Mouse (Mus musculus) intestine, postnatal 0 days (tissue): ENCODE measurements around the gene Paxx. TPM values are rescaled to one million over a fixed set of nuclear protein-coding genes. Genes with fewer than 3 reads are reported as not detected.

Experiments used
- ATAC-seq: fragments of 200-750 bp; cut with Nextera tagmentation; 2 replicates; pipeline ENCODE4 v1.8.0; 2017; ENCODE audit warnings: mild to moderate bottlenecking, moderate TSS enrichment, moderate library complexity
- H3K27ac ChIP-seq: fragments of 300-500 bp; sonication (generic); 2 replicates; pipeline ENCODE4 v1.5.1; 2014; ENCODE audit warnings: mild to moderate bottlenecking, low read depth, low read length, moderate library complexity
- H3K27me3 ChIP-seq: fragments of 300-500 bp; sonication (generic); replicated peaks from 2 replicates; pipeline ENCODE4 v1.6.1; 2014; ENCODE audit warnings: low read length, mixed read lengths; ENCODE audit not compliant: control insufficient read depth, insufficient read depth
- H3K36me3 ChIP-seq: fragments of 300-500 bp; sonication (generic); 2 replicates; pipeline ENCODE4 v1.6.1; 2014; ENCODE audit warnings: mild to moderate bottlenecking, moderate library complexity; ENCODE audit not compliant: control insufficient read depth, insufficient read depth
- H3K4me1 ChIP-seq: fragments of 300-500 bp; sonication (generic); replicated peaks from 2 replicates; pipeline ENCODE4 v1.6.1; 2014; ENCODE audit warnings: antibody characterized with exemption, low read length, mixed read lengths; ENCODE audit not compliant: control insufficient read depth, insufficient read depth
- H3K4me2 ChIP-seq: fragments of 300-500 bp; sonication (generic); replicated peaks from 2 replicates; pipeline ENCODE4 v1.6.1; 2014; ENCODE audit warnings: low read depth, mild to moderate bottlenecking, moderate library complexity
- H3K4me3 ChIP-seq: fragments of 300-500 bp; sonication (generic); 2 replicates; pipeline ENCODE4 v1.5.1; 2014; ENCODE audit warnings: low read depth, low read length
- H3K9ac ChIP-seq: fragments of 300-500 bp; sonication (generic); 2 replicates; pipeline ENCODE4 v1.6.1; 2014; ENCODE audit warnings: mild to moderate bottlenecking, low read depth, low read length
- H3K9me3 ChIP-seq: fragments of 300-500 bp; sonication (generic); 2 replicates; pipeline ENCODE4 v1.6.1; 2016; ENCODE audit warnings: mixed run types; ENCODE audit not compliant: control insufficient read depth
- CTCF ChIP-seq: sonication (generic); IDR thresholded peaks from 2 replicates; pipeline ENCODE4 v1.5.1; 2016; ENCODE audit warnings: low read depth, mild to moderate bottlenecking, control low read depth, antibody characterized with exemption, moderate library complexity
- WGBS: fragments of 180-500 bp; shearing (Covaris S2); extraction: QIAGEN DNeasy Blood & Tissue Kit; methylation state at CpG from one replicate; pipeline ENCODE4 v1.1.7; 2014; 5-methylcytosine and 5-hydroxymethylcytosine counted together
- polyA plus RNA-seq: library from polyadenylated mRNA; unstranded; fragments of >200 nt; fragmentation: Nextera tagmentation; extraction: Ambion mirVana; gene quantifications from 2 replicates; pipeline ENCODE4 v1.2.1, GENCODE M21; 2015

Gene Paxx
- polyA plus RNA-seq, 1 experiment from 2014 or later = 41.2 TPM

GRCm38 (mm10) chr2:25472550-25472949 is 11.7 kb upstream of the Paxx start:
- H3K9ac ChIP-seq = no peak overlapping the region
- ATAC-seq = no peak
- H3K27ac ChIP-seq = no peak overlapping the region
- 78% methylated on average over 2 of the region's 2 CpGs for WGBS
- no peak for TF ChIP-seq CTCF
- no peaks in the 10 kb centered on the region for H3K36me3 ChIP-seq
- H3K9me3 ChIP-seq = no peaks in the 10 kb centered on the region
- H3K4me3 ChIP-seq = no peak overlapping the region
- H3K4me2 ChIP-seq = no peak overlapping the region
- H3K4me1 ChIP-seq = 0 out of 2 replicates have a peak, but pooled peaks cover 3% of the 10 kb centered on the region
- H3K27me3 ChIP-seq = no peaks in the 10 kb centered on the region

GRCm38 (mm10) chr2:25469969-25470368 is 9.1 kb upstream of the Paxx start, which contains the start of gene Ptgds:
Gene Ptgds, minus strand, starts transcription at chr2:25470046.
- Histone ChIP-seq H3K4me1 (0 out of 2 replicates have a peak, but pooled peaks cover 3% of the 10 kb centered on the region), H3K36me3 (no peaks in the 10 kb centered on the region), H3K4me3 (no peak within 1 kb of the TSS), H3K9ac (no peak within 1 kb of the TSS), H3K27me3 (no peaks in the 10 kb centered on the region), H3K9me3 (no peaks in the 10 kb centered on the region), H3K4me2 (no peak within 1 kb of the TSS), H3K27ac (no peak within 1 kb of the TSS)
- TF ChIP-seq CTCF = no peak
- ATAC-seq = no peak
- 63% methylated on average over 6 of the region's 6 CpGs for WGBS

DNA sequence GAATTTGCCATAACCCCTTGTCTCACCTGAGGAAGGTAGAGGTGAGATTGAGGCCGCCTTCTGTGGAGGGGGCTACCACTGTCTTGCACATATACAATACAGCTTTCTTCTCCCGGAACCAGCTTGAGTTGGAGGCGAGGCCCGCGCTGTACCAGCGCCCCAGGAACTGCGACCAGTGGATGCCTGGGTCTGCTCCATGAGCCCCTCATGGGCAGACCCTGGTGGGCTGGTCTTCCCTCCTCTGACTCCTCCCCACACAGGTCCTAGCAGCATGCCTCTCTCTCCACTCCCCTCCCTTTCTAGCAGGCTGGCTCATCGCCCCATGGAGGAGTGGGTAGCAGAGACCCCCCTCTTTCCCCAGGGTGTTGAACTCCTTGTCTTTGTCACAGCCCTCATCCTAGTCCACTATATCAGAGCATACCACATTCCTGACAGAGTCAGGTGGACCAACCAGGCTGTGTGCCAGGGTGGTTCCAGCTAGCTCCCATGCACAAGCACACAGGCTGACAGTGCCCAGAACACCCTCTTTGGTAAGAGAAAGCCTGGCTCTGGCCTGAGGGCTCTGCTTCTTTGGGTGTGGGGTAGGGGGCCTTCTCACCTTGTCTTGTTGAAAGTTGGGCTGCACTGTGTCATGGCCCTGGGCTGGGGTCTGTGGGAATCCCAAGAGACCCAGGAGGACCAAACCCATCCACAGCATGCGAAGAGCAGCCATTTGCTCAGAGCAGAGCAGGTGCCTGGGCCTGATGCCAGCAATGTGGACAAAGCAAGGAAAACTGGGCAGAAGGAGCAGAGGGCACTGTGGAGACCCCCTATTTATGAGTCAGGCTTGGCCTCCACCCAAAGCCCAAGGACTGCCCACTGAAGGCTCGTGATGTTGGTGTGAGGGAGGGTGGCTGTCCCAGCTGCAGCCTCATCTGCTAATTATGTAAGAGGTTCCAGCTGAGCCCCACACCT is 8.3 kb upstream of the Paxx start:
- no peak for TF ChIP-seq CTCF
- no peak for ATAC-seq
- Histone ChIP-seq H3K9me3 (no peaks in the 10 kb centered on the region), H3K4me3 (no peak overlapping the region), H3K4me2 (no peak overlapping the region), H3K27ac (no peak overlapping the region), H3K27me3 (no peaks in the 10 kb centered on the region), H3K9ac (no peak overlapping the region), H3K36me3 (no peaks in the 10 kb centered on the region), H3K4me1 (0 out of 2 replicates have a peak, but pooled peaks cover 3% of the 10 kb centered on the region)
- 76% methylated on average over 10 of the region's 10 CpGs for WGBS

DNA sequence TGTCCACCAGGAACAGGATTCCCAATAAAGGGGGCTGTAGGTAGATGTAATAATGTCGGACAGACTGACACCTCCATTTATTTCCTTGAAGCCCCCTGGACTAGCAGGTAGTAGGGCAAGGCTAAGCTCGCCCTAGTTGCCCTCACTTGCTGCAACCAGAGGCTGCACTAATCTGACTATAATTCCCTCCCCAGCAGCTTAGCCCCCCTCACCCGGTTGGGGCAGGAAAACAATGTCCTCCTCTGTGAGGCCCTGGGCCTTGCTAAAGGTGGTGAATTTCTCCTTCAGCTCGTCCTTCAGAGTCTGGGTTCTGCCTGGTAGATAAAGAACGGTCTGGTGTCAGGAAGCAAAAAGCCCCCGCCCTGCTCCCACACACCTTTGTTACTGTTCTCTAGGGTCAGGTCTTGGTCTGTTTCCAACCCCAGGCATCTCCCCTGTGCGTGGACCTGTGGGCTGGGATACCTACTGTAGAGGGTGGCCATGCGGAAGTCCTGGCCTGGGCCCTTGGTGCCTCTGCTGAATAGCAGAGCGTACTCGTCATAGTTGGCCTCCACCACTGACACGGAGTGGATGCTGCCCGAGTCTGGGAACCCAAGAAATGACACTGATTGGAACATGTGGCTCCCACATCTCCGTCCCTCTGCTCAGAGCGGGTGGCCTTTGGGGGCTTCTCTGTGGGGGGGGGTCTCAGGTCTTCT is 6.9 kb upstream of the Paxx start:
- Histone ChIP-seq H3K36me3 (no peaks in the 10 kb centered on the region), H3K9me3 (no peaks in the 10 kb centered on the region), H3K4me1 (0 out of 2 replicates have a peak, but pooled peaks cover 3% of the 10 kb centered on the region), H3K27me3 (no peaks in the 10 kb centered on the region), H3K27ac (no peak overlapping the region), H3K9ac (no peak overlapping the region), H3K4me3 (no peak overlapping the region), H3K4me2 (no peak overlapping the region)
- TF ChIP-seq CTCF = no peak
- 69% methylated on average over 14 of the region's 14 CpGs for WGBS
- no peak for ATAC-seq

DNA sequence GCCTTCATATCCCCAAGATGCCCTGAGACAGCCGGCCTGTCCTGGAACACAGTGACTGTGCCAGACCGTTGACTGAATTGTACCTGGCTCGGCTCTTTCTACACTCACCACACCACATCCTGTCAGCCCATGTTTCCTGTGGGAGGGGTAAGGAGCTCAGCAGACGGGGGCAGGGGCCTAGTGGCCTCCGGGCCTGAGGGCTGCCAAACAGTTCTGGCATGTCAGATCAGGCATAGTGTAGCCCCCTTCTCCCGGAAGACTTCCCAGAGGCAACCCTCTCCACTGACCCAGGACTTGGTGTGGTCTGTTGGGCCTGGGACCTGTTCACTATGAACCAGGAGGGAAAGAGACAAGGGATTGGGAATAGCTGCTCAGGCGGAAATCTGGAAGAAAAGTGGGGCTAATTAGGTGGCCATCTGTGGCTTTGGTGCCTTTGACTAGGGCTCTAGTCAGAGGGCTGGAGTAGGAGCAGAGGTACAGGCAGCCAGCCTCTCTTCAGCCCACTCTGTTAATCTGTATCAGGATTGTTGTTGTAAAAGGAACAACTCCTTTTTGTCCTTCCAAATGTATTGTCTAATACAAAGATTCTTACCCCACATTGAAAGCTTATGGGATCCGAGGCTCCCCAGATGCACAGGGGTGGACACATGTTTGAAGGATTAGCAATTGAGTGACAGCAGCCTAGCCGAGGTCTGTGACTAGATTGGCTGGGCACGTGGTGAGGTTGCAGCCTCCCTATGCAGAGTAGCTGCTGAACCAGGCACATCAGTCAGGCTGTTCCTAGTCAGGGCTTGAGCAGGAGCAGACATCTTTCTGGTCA is 5.1 kb upstream of the Paxx start:
- Histone ChIP-seq H3K27me3 (no peaks in the 10 kb centered on the region), H3K9me3 (no peaks in the 10 kb centered on the region), H3K9ac (0 out of 2 replicates have a peak overlapping the region, but pooled peaks have one; percentile 11), H3K4me2 (no peak overlapping the region), H3K27ac (no peak overlapping the region), H3K4me1 (peaks cover 9% of the 10 kb centered on the region; the same call in 1 of the 2 replicates), H3K4me3 (no peak overlapping the region), H3K36me3 (no peaks in the 10 kb centered on the region)
- WGBS = 62% methylated on average over 10 of the region's 10 CpGs
- TF ChIP-seq CTCF = no peak
- no peak for ATAC-seq

- H3K27me3 ChIP-seq = no peaks in the 10 kb centered on the region
- WGBS = 69% methylated on average over 2 of the region's 2 CpGs
- no peak overlapping the region for H3K9ac ChIP-seq
- H3K4me3 ChIP-seq = no peak overlapping the region
- peaks cover 9% of the 10 kb centered on the region; the same call in 1 of the 2 replicates for H3K4me1 ChIP-seq
- H3K4me2 ChIP-seq = no peak overlapping the region
- no peak overlapping the region for H3K27ac ChIP-seq
- no peaks in the 10 kb centered on the region for H3K9me3 ChIP-seq
- no peaks in the 10 kb centered on the region for H3K36me3 ChIP-seq
- no peak for TF ChIP-seq CTCF
- no peak for ATAC-seq
Measured at GRCm38 (mm10) chr2:25465256-25465655, 4.4 kb upstream of the Paxx start.
